Mouse (Mus musculus): ENCODE data around the gene Thyn1. TPM values are rescaled to one million over a fixed set of nuclear protein-coding genes. Genes with fewer than 3 reads are reported as not detected.

Gene Thyn1
- 97.4 and 107 TPM in 2 replicates for polyA plus RNA-seq (2015; fragmentation: Nextera tagmentation; extraction: Ambion mirVana)

DNA sequence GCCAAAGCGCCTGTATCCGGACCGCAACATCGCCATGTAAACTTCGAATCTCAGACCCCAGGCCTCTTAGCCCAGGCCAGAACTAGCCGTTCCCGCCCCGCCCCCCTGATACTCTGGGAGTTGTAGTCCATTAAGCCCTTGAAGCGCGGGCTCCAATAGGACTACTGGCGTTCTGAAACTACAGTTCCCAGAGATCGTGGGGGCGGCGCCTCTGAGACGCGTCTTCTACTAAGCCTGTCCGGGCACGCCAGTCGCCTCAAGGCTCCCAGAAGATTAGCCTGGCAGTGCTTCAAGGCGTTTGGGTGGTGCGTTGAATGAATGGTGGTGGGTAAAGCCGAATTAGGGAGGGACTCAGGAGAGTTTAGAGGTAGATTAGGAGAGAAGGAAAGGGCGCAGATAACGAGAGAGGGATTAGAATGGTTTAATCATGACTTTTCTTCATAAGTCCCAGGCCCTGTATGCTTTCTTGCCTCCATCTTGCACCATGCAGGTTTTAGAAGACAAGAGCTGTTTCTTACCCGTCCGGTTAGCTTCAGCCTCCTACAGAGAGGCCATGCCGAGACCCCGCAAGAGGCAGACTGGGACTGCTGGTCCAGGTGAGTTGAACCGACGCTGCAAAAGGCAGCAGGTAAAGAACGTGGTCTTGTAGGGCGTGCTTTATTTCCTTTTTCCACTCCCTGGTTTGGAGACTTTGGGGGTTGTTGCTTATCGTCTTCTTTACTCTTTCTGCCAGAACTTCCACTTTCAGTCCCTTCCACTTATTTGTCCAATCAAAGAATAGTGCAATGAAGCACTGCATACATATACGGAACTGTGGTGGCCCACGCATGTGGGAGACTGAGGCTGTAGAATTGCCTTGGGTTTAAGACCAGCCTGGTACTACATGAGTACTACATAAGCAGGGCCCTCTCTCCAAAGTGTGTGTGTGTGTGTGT is at the start of gene Thyn1, which contains the start of gene Acad8:
TSS of gene Thyn1 (plus strand) at position 250 of the 935 bp plus-strand sequence.
TSS of gene Acad8 (minus strand) at position 106 of the 935 bp plus-strand sequence.
- Histone ChIP-seq H3K4me2 (peak within 1 kb of the TSS; percentile 53), H3K4me1 (peaks cover 9% of the 10 kb centered on the region), H3K9me3 (no peaks in the 10 kb centered on the region), H3K27ac (peak within 1 kb of the TSS; percentile 81), H3K4me3 (peak within 1 kb of the TSS; percentile 71), H3K9ac (peak within 1 kb of the TSS; percentile 74), H3K27me3 (no peaks in the 10 kb centered on the region), H3K36me3 (peaks cover 6% of the 10 kb centered on the region)
- ATAC-seq (ENCODE audit: insufficient number of reproducible peaks, low FRiP score, low TSS enrichment, low read depth): peak; percentile 99
- WGBS: under 1% methylated on average over 35 of the region's 35 CpGs

DNA sequence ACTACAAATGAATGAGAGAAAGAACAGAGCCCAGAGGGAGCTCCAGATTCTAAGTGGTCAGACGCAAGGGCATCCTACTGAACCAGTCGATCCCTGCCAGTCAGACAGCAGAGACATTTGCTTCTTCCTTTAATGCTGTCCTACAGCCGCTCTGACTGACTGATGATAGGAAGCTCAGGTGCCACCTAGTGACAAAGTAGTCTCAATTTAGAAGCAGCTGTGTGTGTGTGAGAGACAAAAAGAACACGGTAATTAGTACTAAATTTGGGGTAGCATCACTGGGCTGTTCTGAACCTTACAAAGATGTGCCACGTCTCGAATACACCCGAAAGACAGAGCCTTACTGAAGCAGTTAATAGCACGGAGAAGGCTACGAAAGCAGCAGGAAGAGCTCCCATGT is 21.8 kb upstream of the Thyn1 start:
- H3K27me3 ChIP-seq: no peaks in the 10 kb centered on the region
- 90% methylated on average over 9 of the region's 9 CpGs for WGBS
- H3K4me3 ChIP-seq: no peak overlapping the region
- peaks cover 56% of the 10 kb centered on the region for H3K36me3 ChIP-seq
- no peaks in the 10 kb centered on the region for H3K4me1 ChIP-seq
- H3K27ac ChIP-seq: no peak overlapping the region
- ATAC-seq (ENCODE audit: insufficient number of reproducible peaks, low FRiP score, low TSS enrichment, low read depth): no peak
- H3K4me2 ChIP-seq: no peak overlapping the region
- H3K9ac ChIP-seq: no peak overlapping the region
- H3K9me3 ChIP-seq: no peaks in the 10 kb centered on the region

DNA sequence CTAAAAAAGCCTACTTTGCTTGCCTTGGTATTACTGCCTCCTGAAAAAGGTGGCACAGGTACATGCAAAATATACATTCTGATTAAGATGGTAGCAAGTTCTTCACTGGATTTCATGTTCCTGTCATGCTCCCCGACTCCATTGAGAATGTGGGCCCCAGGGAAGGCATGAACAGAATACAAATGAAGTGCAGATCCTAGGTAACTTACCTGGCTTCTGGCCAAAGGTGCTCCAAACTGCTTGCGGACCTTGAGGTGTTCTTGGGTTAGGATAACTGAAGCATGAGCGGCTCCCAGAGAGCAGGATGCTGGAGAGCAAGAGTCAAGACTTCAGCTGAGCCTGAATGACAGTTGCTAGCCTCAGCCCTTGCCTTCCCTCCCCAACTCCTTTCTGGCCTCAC is 20.7 kb upstream of the Thyn1 start:
- Histone ChIP-seq H3K4me1 (no peaks in the 10 kb centered on the region), H3K9me3 (no peaks in the 10 kb centered on the region), H3K4me3 (no peak overlapping the region), H3K27me3 (no peaks in the 10 kb centered on the region), H3K4me2 (no peak overlapping the region), H3K27ac (no peak overlapping the region), H3K36me3 (peaks cover 57% of the 10 kb centered on the region), H3K9ac (no peak overlapping the region)
- ATAC-seq (ENCODE audit: insufficient number of reproducible peaks, low FRiP score, low TSS enrichment, low read depth): no peak
- 92% methylated on average over 3 of the region's 3 CpGs for WGBS

DNA sequence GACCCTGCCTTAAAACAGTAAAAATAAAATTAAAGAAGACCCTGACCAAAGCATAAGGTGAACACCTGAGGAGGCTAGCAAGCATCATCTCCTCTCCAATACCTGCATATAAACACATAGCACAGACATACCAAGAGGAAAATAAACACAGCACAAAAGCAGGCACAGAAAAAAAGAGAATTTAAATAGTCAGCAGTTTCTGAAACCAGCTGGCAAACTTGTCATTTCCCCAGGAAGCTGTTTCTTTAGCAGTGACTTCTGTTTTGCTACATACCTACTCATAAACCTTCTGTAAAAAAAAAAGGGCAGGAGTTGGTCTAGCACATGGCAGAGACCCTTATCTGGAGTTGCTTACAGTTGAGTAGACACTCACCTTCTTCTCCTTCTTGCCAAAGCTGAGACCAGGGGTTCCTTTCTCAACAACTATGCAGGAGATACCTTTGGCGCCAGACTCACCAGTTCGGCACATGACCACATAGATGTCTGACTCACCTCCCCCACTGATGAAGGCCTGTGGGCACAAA is 14.4 kb upstream of the Thyn1 start:
- no peak overlapping the region for H3K27ac ChIP-seq
- H3K4me1 ChIP-seq: no peaks in the 10 kb centered on the region
- ATAC-seq (ENCODE audit: insufficient number of reproducible peaks, low FRiP score, low TSS enrichment, low read depth): no peak
- peaks cover 56% of the 10 kb centered on the region for H3K36me3 ChIP-seq
- H3K9ac ChIP-seq: no peak overlapping the region
- no peaks in the 10 kb centered on the region for H3K27me3 ChIP-seq
- no peak overlapping the region for H3K4me3 ChIP-seq
- WGBS: 98% methylated on average over 2 of the region's 2 CpGs
- no peak overlapping the region for H3K4me2 ChIP-seq
- H3K9me3 ChIP-seq: no peaks in the 10 kb centered on the region

DNA sequence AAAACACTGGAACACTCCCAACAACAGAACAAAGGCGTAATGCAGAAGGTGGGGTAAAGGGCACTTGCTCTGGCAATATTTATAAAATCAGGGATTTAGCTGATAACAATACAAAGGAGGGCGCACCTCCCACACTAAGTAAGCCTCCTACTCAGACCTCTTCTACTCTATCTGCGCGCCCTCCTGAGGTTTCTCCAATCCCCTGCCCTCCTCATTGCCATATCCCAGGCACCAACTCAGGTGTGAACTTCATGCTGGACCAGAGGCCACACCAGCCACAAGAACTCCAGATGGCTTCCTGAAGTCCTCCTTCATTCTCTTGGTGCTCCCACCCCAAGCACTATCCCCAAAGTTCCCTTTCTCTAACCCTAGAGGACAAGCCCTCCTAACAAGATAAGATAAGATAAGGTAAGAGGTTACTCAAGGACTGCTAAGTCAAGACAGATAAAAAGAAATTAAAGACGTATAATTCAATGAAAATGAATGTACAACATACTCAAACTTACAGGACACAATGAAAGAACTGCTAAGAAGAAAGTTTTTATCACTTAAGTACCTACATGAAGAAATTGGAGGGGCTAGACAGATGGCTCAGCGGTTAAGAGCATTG is 13.7 kb upstream of the Thyn1 start:
- H3K36me3 ChIP-seq: peaks cover 60% of the 10 kb centered on the region
- no peak for ATAC-seq (ENCODE audit: insufficient number of reproducible peaks, low FRiP score, low TSS enrichment, low read depth)
- 94% methylated on average over 6 of the region's 6 CpGs for WGBS

DNA sequence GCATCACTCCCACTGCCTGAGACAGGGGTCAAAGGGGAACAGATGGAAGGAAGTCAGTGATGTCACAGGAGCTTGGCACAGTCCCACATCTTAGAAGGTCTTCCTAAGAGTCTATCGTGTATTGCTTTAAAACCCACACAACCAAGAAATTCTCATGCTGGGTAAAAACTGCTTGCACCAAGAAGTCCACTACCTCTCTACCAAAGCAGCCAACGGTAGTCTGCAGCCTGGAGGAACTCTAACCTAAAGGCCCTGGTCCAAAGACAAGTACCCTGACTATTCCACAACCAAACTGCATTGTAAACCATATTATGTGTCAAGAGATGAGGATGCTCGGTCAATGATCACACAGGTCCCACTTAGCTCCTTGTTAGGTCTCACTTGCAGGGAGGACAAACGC is 9.3 kb upstream of the Thyn1 start:
- peaks cover 58% of the 10 kb centered on the region for H3K36me3 ChIP-seq
- H3K4me2 ChIP-seq: no peak overlapping the region
- no peak overlapping the region for H3K27ac ChIP-seq
- 88% methylated on average over 4 of the region's 4 CpGs for WGBS
- H3K9me3 ChIP-seq: no peaks in the 10 kb centered on the region
- no peaks in the 10 kb centered on the region for H3K27me3 ChIP-seq
- H3K4me3 ChIP-seq: no peak overlapping the region
- ATAC-seq (ENCODE audit: insufficient number of reproducible peaks, low FRiP score, low TSS enrichment, low read depth): no peak
- H3K9ac ChIP-seq: no peak overlapping the region
- H3K4me1 ChIP-seq: no peaks in the 10 kb centered on the region

More for the DNA sequence above, 13.7 kb upstream of the Thyn1 start:
- Histone ChIP-seq H3K27ac (no peak overlapping the region), H3K9me3 (no peaks in the 10 kb centered on the region), H3K4me1 (no peaks in the 10 kb centered on the region), H3K27me3 (no peaks in the 10 kb centered on the region), H3K4me2 (no peak overlapping the region), H3K9ac (no peak overlapping the region), H3K4me3 (no peak overlapping the region)

DNA sequence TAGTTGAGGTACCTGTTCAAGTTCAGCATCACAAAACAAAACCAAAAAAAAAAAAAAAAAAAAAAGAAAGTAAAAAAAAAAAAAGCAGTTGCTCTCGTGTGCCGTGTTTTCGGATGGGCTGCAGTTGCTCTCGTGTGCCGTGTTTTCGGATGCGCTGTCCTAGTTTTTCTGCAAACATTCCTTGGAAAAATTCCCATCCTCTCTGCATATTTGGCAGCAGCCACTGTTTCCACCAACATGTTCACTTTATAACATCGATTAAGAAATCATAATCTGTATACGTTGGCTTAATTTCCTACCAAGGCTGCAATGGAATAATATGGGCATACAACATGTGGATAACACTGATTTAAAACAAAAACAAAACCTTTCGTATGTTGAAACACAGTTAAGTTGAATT is 6.4 kb upstream of the Thyn1 start:
- no peak for ATAC-seq (ENCODE audit: insufficient number of reproducible peaks, low FRiP score, low TSS enrichment, low read depth)
- H3K9me3 ChIP-seq: no peaks in the 10 kb centered on the region
- no peak overlapping the region for H3K27ac ChIP-seq
- WGBS: 85% methylated on average over 10 of the region's 10 CpGs
- H3K27me3 ChIP-seq: no peaks in the 10 kb centered on the region
- H3K4me3 ChIP-seq: no peak overlapping the region
- peaks cover 2% of the 10 kb centered on the region; the same call in 1 of the 2 replicates for H3K4me1 ChIP-seq
- no peak overlapping the region for H3K4me2 ChIP-seq
- H3K9ac ChIP-seq: no peak overlapping the region
- peaks cover 41% of the 10 kb centered on the region for H3K36me3 ChIP-seq

DNA sequence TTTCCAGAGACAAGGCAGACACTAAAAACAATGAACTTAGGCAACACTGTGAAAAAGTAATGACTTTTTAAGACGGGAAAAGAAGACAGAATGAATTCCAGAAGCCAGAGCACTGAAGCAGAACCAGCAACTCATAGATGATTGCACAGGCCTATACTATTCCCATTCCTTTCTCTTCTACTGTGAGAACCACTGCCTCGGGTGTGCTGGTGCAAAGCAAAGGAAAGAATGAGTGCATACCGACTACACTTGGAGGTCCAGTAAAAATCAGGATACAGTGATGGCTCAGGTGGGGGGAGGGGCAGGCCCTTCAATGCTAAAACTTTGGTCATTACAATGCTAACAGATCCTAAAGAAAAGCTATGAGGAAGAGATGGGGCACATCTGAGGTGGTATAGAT is 5.6 kb upstream of the Thyn1 start:
- Histone ChIP-seq H3K4me2 (no peak overlapping the region), H3K36me3 (peaks cover 34% of the 10 kb centered on the region), H3K9me3 (no peaks in the 10 kb centered on the region), H3K27me3 (no peaks in the 10 kb centered on the region), H3K4me1 (peaks cover 3% of the 10 kb centered on the region; the same call in 1 of the 2 replicates), H3K4me3 (no peak overlapping the region), H3K9ac (no peak overlapping the region), H3K27ac (no peak overlapping the region)
- ATAC-seq (ENCODE audit: insufficient number of reproducible peaks, low FRiP score, low TSS enrichment, low read depth): no peak
- 63% methylated on average over 3 of the region's 3 CpGs for WGBS

DNA sequence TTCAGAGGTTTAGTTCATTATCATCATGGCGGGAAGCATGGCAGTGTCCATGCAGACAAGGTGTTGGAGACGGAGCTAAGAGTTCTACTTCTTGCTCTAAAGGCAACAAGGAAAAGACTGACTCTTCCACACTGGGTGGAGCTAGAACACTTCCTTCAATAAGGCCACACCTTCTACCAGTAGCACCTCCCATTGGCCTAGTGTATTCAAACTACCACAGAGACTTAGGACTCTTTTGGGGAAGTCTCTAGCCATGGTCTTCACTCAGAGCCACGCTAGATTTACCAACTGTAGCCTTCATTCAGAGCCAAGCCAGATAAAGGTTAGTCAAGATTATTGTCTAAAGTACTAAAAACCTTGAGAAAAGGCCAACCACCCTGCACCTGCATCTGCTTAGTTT is 2.4 kb upstream of the Thyn1 start:
- Histone ChIP-seq H3K9ac (no peak overlapping the region), H3K27ac (no peak overlapping the region), H3K36me3 (peaks cover 4% of the 10 kb centered on the region), H3K9me3 (no peaks in the 10 kb centered on the region), H3K4me2 (no peak overlapping the region), H3K4me3 (no peak overlapping the region), H3K27me3 (no peaks in the 10 kb centered on the region), H3K4me1 (peaks cover 9% of the 10 kb centered on the region)
- WGBS: 93% methylated on average over 3 of the region's 3 CpGs
- ATAC-seq (ENCODE audit: insufficient number of reproducible peaks, low FRiP score, low TSS enrichment, low read depth): no peak

DNA sequence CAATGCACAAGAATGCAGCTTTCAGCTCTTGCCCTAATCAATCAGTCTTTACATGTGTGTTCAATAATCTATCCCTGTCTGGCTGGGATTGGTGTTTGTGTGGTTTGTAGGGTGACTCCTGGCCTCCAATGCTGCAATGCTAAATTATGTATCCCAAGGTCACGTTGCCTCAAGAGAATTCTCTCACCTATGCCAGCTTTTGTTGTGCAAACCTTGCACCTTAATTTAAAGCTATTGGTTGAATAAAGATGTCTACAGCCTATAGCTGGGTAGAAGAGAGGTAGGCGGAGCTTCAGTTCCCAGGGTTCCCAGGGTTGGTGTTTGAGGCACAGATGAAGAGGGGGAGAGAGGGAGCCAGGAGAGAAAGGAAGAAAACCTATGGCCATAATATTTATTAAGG is 2.0 kb upstream of the Thyn1 start:
- Histone ChIP-seq H3K4me1 (peaks cover 9% of the 10 kb centered on the region), H3K27me3 (no peaks in the 10 kb centered on the region), H3K27ac (no peak overlapping the region), H3K4me3 (no peak overlapping the region), H3K9ac (no peak overlapping the region), H3K9me3 (no peaks in the 10 kb centered on the region), H3K36me3 (no peaks in the 10 kb centered on the region), H3K4me2 (no peak overlapping the region)
- ATAC-seq (ENCODE audit: insufficient number of reproducible peaks, low FRiP score, low TSS enrichment, low read depth): no peak
- WGBS: 86% methylated on average over 2 of the region's 2 CpGs

DNA sequence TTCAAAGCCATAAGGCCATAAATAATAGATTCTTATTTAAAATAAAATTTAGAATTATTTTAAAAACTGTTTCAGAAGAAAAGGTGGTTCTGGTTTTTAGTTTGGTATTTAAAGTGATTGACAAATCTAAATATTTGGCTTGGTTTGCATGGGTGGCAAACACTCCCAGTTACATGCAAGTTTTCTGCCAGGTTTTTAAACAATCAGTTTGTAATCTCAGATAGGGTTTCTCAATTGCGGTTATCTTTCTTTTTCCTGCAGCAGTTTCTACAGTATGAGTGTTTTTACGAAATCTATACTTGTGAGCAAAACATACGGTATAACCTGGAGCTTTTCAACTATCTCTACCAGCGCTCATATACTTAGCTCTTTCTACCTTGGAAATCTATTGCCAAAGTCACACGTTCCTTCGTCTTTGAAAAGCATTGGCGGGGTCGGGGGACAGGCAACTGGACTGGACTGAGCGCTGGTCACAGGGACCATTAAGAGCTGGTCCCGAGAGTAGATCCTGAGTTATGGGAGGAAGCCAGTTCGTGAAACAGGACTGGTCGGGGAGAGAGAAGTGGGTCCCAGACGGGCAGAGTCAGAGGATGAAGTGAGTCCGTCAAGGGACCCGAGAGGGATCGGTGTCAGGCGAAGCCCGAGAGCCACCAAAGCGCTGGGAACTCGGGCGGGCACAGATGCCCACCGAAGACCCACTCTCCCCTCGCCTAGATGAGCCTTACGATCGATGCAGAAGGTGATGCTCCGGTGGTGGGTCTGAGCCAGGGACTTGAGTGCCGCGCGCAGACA is 645 bp upstream of the Thyn1 start:
- Histone ChIP-seq H3K9ac (peak overlapping the region; percentile 74), H3K4me3 (peak overlapping the region; percentile 71), H3K27me3 (no peaks in the 10 kb centered on the region), H3K9me3 (no peaks in the 10 kb centered on the region), H3K36me3 (peaks cover 5% of the 10 kb centered on the region), H3K4me2 (peak overlapping the region; percentile 53), H3K27ac (peak overlapping the region; percentile 81), H3K4me1 (peaks cover 9% of the 10 kb centered on the region)
- WGBS: 2% methylated on average over 29 of the region's 29 CpGs
- peak; percentile 58 for ATAC-seq (ENCODE audit: insufficient number of reproducible peaks, low FRiP score, low TSS enrichment, low read depth)
